ENCODE assay signal across 28 mouse cellular contexts in genomic region chr14:73173662-73174061, GRCm38 (mm10). TPM values are rescaled to one million over a fixed set of nuclear protein-coding genes. Genes with fewer than 3 reads are reported as not detected.
DNase-seq lines count a peak whose midpoint lies in the region; ATAC-seq and TF ChIP-seq lines count a peak whose summit lies in the region.
"Had no signal": no experiment of that assay in that cellular context is flagged by ENCODE, and none has a peak within 500 bp of the region (broad histone marks: within the 10 kb centered on the region; RNA-seq: fewer than 3 reads in every experiment).

No protein-coding gene starts in this region.

- ATAC-seq in forebrain, embryonic 14.5 days: no peak
- ATAC-seq in forebrain, embryonic 16.5 days: no peak
- no peak for ATAC-seq in heart, embryonic 15.5 days (replicated peaks; ENCODE audit: insufficient number of reproducible peaks, insufficient read depth, low FRiP score, low read depth)
- ATAC-seq in heart, embryonic 11.5 days (replicated peaks; ENCODE audit: insufficient number of reproducible peaks, low FRiP score, low TSS enrichment): no peak
- ATAC-seq: Patski had no signal

- no peak for TF ChIP-seq CTCF in liver, adult 2 months (IDR thresholded peaks at IDR 0.05; ENCODE audit: low read depth, low read length)
- TF ChIP-seq CTCF in small intestine, adult 2 months (IDR thresholded peaks at IDR 0.05; ENCODE audit: extremely low read depth, insufficient read length, insufficient replicate concordance, low read depth, low read length): no peak

- H3K4me1 ChIP-seq in forebrain, embryonic 14.5 days (ENCODE audit: control insufficient read depth, insufficient read depth, low read length): peaks cover 6% of the 10 kb centered on the region; the same call in 1 of the 2 replicates
- peaks cover 17% of the 10 kb centered on the region for H3K4me1 ChIP-seq in forebrain, embryonic 16.5 days (replicated peaks; ENCODE audit: control insufficient read depth, insufficient read depth, low read length)
- peaks cover 26% of the 10 kb centered on the region for H3K4me1 ChIP-seq in heart, embryonic 15.5 days (replicated peaks)
- H3K4me1 ChIP-seq in heart, embryonic 11.5 days (ENCODE audit: control insufficient read depth, insufficient read depth, low read length): no peaks in the 10 kb centered on the region; the same call in 1 of the 2 replicates
- H3K4me1 ChIP-seq in liver, adult 2 months (ENCODE audit: control insufficient read depth, insufficient read depth, low read length): peaks cover 53% of the 10 kb centered on the region
- peaks cover 19% of the 10 kb centered on the region for H3K4me1 ChIP-seq in small intestine, adult 2 months (ENCODE audit: control insufficient read depth, insufficient read depth, insufficient read length, low read length)

- H3K79me2 ChIP-seq in liver, adult 2 months (ENCODE audit: control insufficient read depth, insufficient read depth, low read length): no peaks in the 10 kb centered on the region

- TF ChIP-seq POLR2A in liver, adult 2 months (IDR thresholded peaks at IDR 0.05; ENCODE audit: extremely low read depth, insufficient read depth, low read length): no peak
- no peak for TF ChIP-seq POLR2A in small intestine, adult 2 months (IDR thresholded peaks at IDR 0.05; ENCODE audit: low read depth, low read length)

- WGBS in forebrain, embryonic 14.5 days: 65% methylated on average over 11 of the region's 11 CpGs
- 58% methylated on average over 11 of the region's 11 CpGs for WGBS in forebrain, embryonic 16.5 days
- 72% methylated on average over 11 of the region's 11 CpGs for WGBS in heart, embryonic 15.5 days
- WGBS in heart, embryonic 11.5 days (ENCODE audit: insufficient replicate concordance): 87% methylated on average over 11 of the region's 11 CpGs
- WGBS in liver, adult 2 months: 73% methylated on average over 11 of the region's 11 CpGs
- 39% methylated on average over 11 of the region's 11 CpGs for WGBS in small intestine, adult 2 months

- no peak for DNase-seq in forebrain, embryonic 14.5 days (ENCODE audit: low spot score)
- DNase-seq in liver, adult 2 months (ENCODE audit: extremely low read depth, low read depth, low spot score): peak; percentile 77
- no peak for DNase-seq in liver
- no peak for DNase-seq in thymus, postnatal 0 days (ENCODE audit: low spot score)
- DNase-seq: adrenal gland, postnatal 36 days; cerebellum, adult 18-20 months; cerebellum, postnatal 25 days; embryo, embryonic 11 days; gastrocnemius, postnatal 10 days; kidney, adult 8-10 months; kidney, postnatal 14 days; lung, embryonic 14.5 days; lung, postnatal 36 days; right cerebral cortex, postnatal 4 days; thymus, adult 18-20 months; thymus, postnatal 4 days had no signal

- H3K4me3 ChIP-seq in forebrain, embryonic 14.5 days (ENCODE audit: low read depth, low read length): no peak overlapping the region
- no peak overlapping the region for H3K4me3 ChIP-seq in forebrain, embryonic 16.5 days (replicated peaks; ENCODE audit: low read length)
- no peak overlapping the region for H3K4me3 ChIP-seq in heart, embryonic 15.5 days
- no peak overlapping the region for H3K4me3 ChIP-seq in heart, embryonic 11.5 days (ENCODE audit: low read depth, low read length)
- no peak overlapping the region for H3K4me3 ChIP-seq in liver, adult 2 months (ENCODE audit: insufficient read depth, low read depth, low read length)
- no peak overlapping the region for H3K4me3 ChIP-seq in small intestine, adult 2 months (ENCODE audit: low read depth, low read length)
- H3K4me3 ChIP-seq: embryonic facial prominence, embryonic 13.5 days; erythroblast, embryonic 14.5 days; hindbrain, embryonic 13.5 days; limb, embryonic 13.5 days; midbrain, embryonic 10.5 days had no signal

- H3K4me2 ChIP-seq in forebrain, embryonic 14.5 days (ENCODE audit: low read length): no peak overlapping the region
- no peak overlapping the region for H3K4me2 ChIP-seq in forebrain, embryonic 16.5 days (ENCODE audit: low read length)
- no peak overlapping the region for H3K4me2 ChIP-seq in heart, embryonic 15.5 days
- no peak overlapping the region for H3K4me2 ChIP-seq in heart, embryonic 11.5 days
- H3K4me2 ChIP-seq: embryonic facial prominence, embryonic 13.5 days; hindbrain, embryonic 13.5 days; limb, embryonic 13.5 days; lung, embryonic 14.5 days had no signal

- H3K27me3 ChIP-seq in forebrain, embryonic 14.5 days (replicated peaks; ENCODE audit: control insufficient read depth, insufficient read depth, low read length): no peaks in the 10 kb centered on the region
- H3K27me3 ChIP-seq in forebrain, embryonic 16.5 days (replicated peaks; ENCODE audit: control insufficient read depth, insufficient read depth, low read length): no peaks in the 10 kb centered on the region
- no peaks in the 10 kb centered on the region for H3K27me3 ChIP-seq in heart, embryonic 15.5 days
- H3K27me3 ChIP-seq in heart, embryonic 11.5 days (ENCODE audit: control insufficient read depth, insufficient read depth, low read length): no peaks in the 10 kb centered on the region
- no peaks in the 10 kb centered on the region for H3K27me3 ChIP-seq in liver, adult 2 months (ENCODE audit: control insufficient read depth, insufficient read depth, low read length)
- H3K27me3 ChIP-seq in small intestine, adult 2 months (ENCODE audit: control insufficient read depth, insufficient read depth, low read length): no peaks in the 10 kb centered on the region
- H3K27me3 ChIP-seq: embryonic facial prominence, embryonic 13.5 days; hindbrain, embryonic 13.5 days; limb, embryonic 13.5 days; Patski had no signal

- no peaks in the 10 kb centered on the region for H3K9me3 ChIP-seq in forebrain, embryonic 14.5 days (replicated peaks; ENCODE audit: control insufficient read depth, low read length)
- H3K9me3 ChIP-seq in forebrain, embryonic 16.5 days (ENCODE audit: control insufficient read depth, low read length): no peaks in the 10 kb centered on the region
- H3K9me3 ChIP-seq in heart, embryonic 15.5 days (replicated peaks): no peaks in the 10 kb centered on the region
- no peaks in the 10 kb centered on the region for H3K9me3 ChIP-seq in heart, embryonic 11.5 days (replicated peaks; ENCODE audit: control insufficient read depth, low read length)
- H3K9me3 ChIP-seq: embryonic facial prominence, embryonic 13.5 days; G1E; hindbrain, embryonic 13.5 days; limb, embryonic 13.5 days; midbrain, embryonic 10.5 days had no signal

- H3K9ac ChIP-seq in forebrain, embryonic 14.5 days (ENCODE audit: low read length): no peak overlapping the region
- no peak overlapping the region for H3K9ac ChIP-seq in forebrain, embryonic 16.5 days (replicated peaks; ENCODE audit: low read depth, low read length)
- H3K9ac ChIP-seq in heart, embryonic 15.5 days: no peak overlapping the region
- H3K9ac ChIP-seq in heart, embryonic 11.5 days (ENCODE audit: low read depth, low read length): no peak overlapping the region
- no peak overlapping the region for H3K9ac ChIP-seq in liver, adult 2 months (ENCODE audit: low read depth, low read length)
- H3K9ac ChIP-seq: embryonic facial prominence, embryonic 13.5 days; hindbrain, embryonic 13.5 days; limb, embryonic 13.5 days; liver, embryonic 14.5 days; lung, embryonic 14.5 days had no signal

- H3K27ac ChIP-seq in forebrain, embryonic 14.5 days (ENCODE audit: low read depth, low read length): peak overlapping the region; percentile 27; the same call in 1 of the 2 replicates
- H3K27ac ChIP-seq in forebrain, embryonic 16.5 days (ENCODE audit: low read length): no peak overlapping the region
- 0 out of 2 replicates have a peak overlapping the region, but pooled peaks have one; percentile 26 for H3K27ac ChIP-seq in heart, embryonic 15.5 days
- H3K27ac ChIP-seq in heart, embryonic 11.5 days (ENCODE audit: low read depth, low read length): no peak overlapping the region
- peak overlapping the region; percentile 53; the same call in 1 of the 2 replicates for H3K27ac ChIP-seq in liver, adult 2 months (replicated peaks; ENCODE audit: insufficient read depth, low read depth, low read length)
- peak overlapping the region; percentile 38 for H3K27ac ChIP-seq in small intestine, adult 2 months (ENCODE audit: insufficient read depth, low read depth, low read length)
- H3K27ac ChIP-seq: embryonic facial prominence, embryonic 13.5 days; limb, embryonic 13.5 days; liver, embryonic 14.5 days; midbrain, embryonic 10.5 days had no signal

- H3K36me3 ChIP-seq in forebrain, embryonic 14.5 days (ENCODE audit: control insufficient read depth, insufficient read depth, low read length): peaks cover 70% of the 10 kb centered on the region
- peaks cover 5% of the 10 kb centered on the region for H3K36me3 ChIP-seq in forebrain, embryonic 16.5 days (ENCODE audit: control insufficient read depth, insufficient read depth)
- peaks cover 30% of the 10 kb centered on the region for H3K36me3 ChIP-seq in heart, embryonic 15.5 days
- H3K36me3 ChIP-seq in heart, embryonic 11.5 days (ENCODE audit: control insufficient read depth, insufficient read depth, low read length): peaks cover 14% of the 10 kb centered on the region
- H3K36me3 ChIP-seq in liver, adult 2 months (ENCODE audit: control insufficient read depth, insufficient read depth, low read length): peaks cover 3% of the 10 kb centered on the region; the same call in 1 of the 2 replicates
- H3K36me3 ChIP-seq in small intestine, adult 2 months (ENCODE audit: control insufficient read depth, insufficient read depth, low read length): peaks cover 2% of the 10 kb centered on the region; the same call in 1 of the 2 replicates

RNA-seq across cellular contexts. Expression of gene Rcbtb2, which starts 50.8 kb away (rescaled TPM):
- 83.1 and 91.8 TPM in 2 replicates for polyA plus RNA-seq in forebrain, embryonic 14.5 days (2014; fragmentation: Nextera tagmentation; extraction: Ambion mirVana)
- polyA plus RNA-seq in forebrain, embryonic 16.5 days (2015; fragmentation: Nextera tagmentation; extraction: Ambion mirVana): 79.0 and 101 TPM in 2 replicates
- 62.0 and 68.1 TPM in 2 replicates for polyA plus RNA-seq in heart, embryonic 15.5 days (2015; fragmentation: Nextera tagmentation; extraction: Ambion mirVana)
- 71.4 and 74.7 TPM in 2 replicates for polyA plus RNA-seq in heart, embryonic 11.5 days (2014; fragmentation: Nextera tagmentation; extraction: Ambion mirVana)
- total RNA-seq in liver, adult 2 months (2014; rRNA removed): 30.3 and 32.6 TPM in 2 replicates
- 26.0 and 28.0 TPM in 2 replicates for polyA plus RNA-seq in liver, adult 2 months (2012; rRNA removed)
- polyA plus RNA-seq in small intestine, adult 2 months (2012; rRNA removed): 6.4 and 10.1 TPM in 2 replicates
- 281 and 293 TPM in 2 replicates for polyA plus RNA-seq in thymus, postnatal 0 days (2015; fragmentation: Nextera tagmentation; extraction: Ambion mirVana)

Comparison
In these comparisons a context has a peak if more than half of its experiments do, and no peak if none do; other contexts are left out.
1. H3K27ac ChIP-seq: peak in forebrain, embryonic 14.5 days (single experiment), heart, embryonic 15.5 days (single experiment), liver, adult 2 months (single experiment) and small intestine, adult 2 months (single experiment); none in forebrain, embryonic 16.5 days (single experiment) and heart, embryonic 11.5 days (single experiment).